13 mouse cellular contexts compared by ENCODE assay signal in genomic region chr3:122624591-122624990, GRCm38 (mm10). TPM values are rescaled to one million over a fixed set of nuclear protein-coding genes. Genes with fewer than 3 reads are reported as not detected.
DNase-seq lines count a peak whose midpoint lies in the region; ATAC-seq and TF ChIP-seq lines count a peak whose summit lies in the region.
"Had no signal": no experiment of that assay in that cellular context is flagged by ENCODE, and none has a peak within 500 bp of the region (broad histone marks: within the 10 kb centered on the region; RNA-seq: fewer than 3 reads in every experiment).

No protein-coding gene starts in this region.

- no peak overlapping the region for H3K4me2 ChIP-seq in embryonic facial prominence, embryonic 14.5 days (ENCODE audit: low read depth, low read length)
- H3K4me2 ChIP-seq in midbrain, postnatal 0 days (ENCODE audit: low read depth, low read length, poor library complexity, severe bottlenecking): no peak overlapping the region
- H3K4me2 ChIP-seq in midbrain, embryonic 11.5 days: no peak overlapping the region
- H3K4me2 ChIP-seq in kidney, postnatal 0 days (ENCODE audit: low read length): no peak overlapping the region
- H3K4me2 ChIP-seq: heart, embryonic 11.5 days had no signal

- TF ChIP-seq CTCF in midbrain, postnatal 0 days (IDR thresholded peaks at IDR 0.05): no peak
- TF ChIP-seq CTCF in kidney, postnatal 0 days (IDR thresholded peaks at IDR 0.05; ENCODE audit: low read depth): no peak
- no peak for TF ChIP-seq CTCF in gastrocnemius, adult 2 months (IDR thresholded peaks at IDR 0.05)

- H3K36me3 ChIP-seq in embryonic facial prominence, embryonic 14.5 days (ENCODE audit: control insufficient read depth, insufficient read depth, low read length): no peaks in the 10 kb centered on the region
- no peaks in the 10 kb centered on the region for H3K36me3 ChIP-seq in embryonic facial prominence, embryonic 10.5 days (replicated peaks)
- no peaks in the 10 kb centered on the region for H3K36me3 ChIP-seq in midbrain, postnatal 0 days (ENCODE audit: insufficient read depth, low read length)
- no peaks in the 10 kb centered on the region for H3K36me3 ChIP-seq in midbrain, embryonic 11.5 days (ENCODE audit: control insufficient read depth, insufficient read depth, low read length)
- no peaks in the 10 kb centered on the region for H3K36me3 ChIP-seq in kidney, postnatal 0 days (ENCODE audit: insufficient read depth, low read length)

- WGBS in embryonic facial prominence, embryonic 14.5 days: 47% methylated on average over 6 of the region's 6 CpGs
- 82% methylated on average over 6 of the region's 6 CpGs for WGBS in embryonic facial prominence, embryonic 10.5 days
- WGBS in midbrain, postnatal 0 days: 50% methylated on average over 6 of the region's 6 CpGs
- 85% methylated on average over 6 of the region's 6 CpGs for WGBS in midbrain, embryonic 11.5 days
- WGBS in kidney, postnatal 0 days: 38% methylated on average over 6 of the region's 6 CpGs

- ATAC-seq in embryonic facial prominence, embryonic 14.5 days (ENCODE audit: low read depth): no peak
- ATAC-seq in midbrain, postnatal 0 days (ENCODE audit: low FRiP score): no peak
- ATAC-seq in midbrain, embryonic 11.5 days (ENCODE audit: low FRiP score): no peak
- no peak for ATAC-seq in kidney, postnatal 0 days (replicated peaks; ENCODE audit: low FRiP score, low read depth)
- ATAC-seq: forebrain, embryonic 16.5 days; Patski had no signal

- H3K27ac ChIP-seq in embryonic facial prominence, embryonic 14.5 days (replicated peaks; ENCODE audit: low read depth, low read length): no peak overlapping the region
- H3K27ac ChIP-seq in embryonic facial prominence, embryonic 10.5 days (replicated peaks): no peak overlapping the region
- no peak overlapping the region for H3K27ac ChIP-seq in midbrain, postnatal 0 days (ENCODE audit: low read depth, low read length)
- no peak overlapping the region for H3K27ac ChIP-seq in midbrain, embryonic 11.5 days (ENCODE audit: low read depth, low read length)
- H3K27ac ChIP-seq in kidney, postnatal 0 days: no peak overlapping the region
- H3K27ac ChIP-seq in gastrocnemius, adult 2 months: no peak overlapping the region

- H3K9ac ChIP-seq in embryonic facial prominence, embryonic 14.5 days (ENCODE audit: low read depth, low read length): no peak overlapping the region
- no peak overlapping the region for H3K9ac ChIP-seq in midbrain, postnatal 0 days (replicated peaks; ENCODE audit: low read length, poor library complexity, severe bottlenecking)
- H3K9ac ChIP-seq in midbrain, embryonic 11.5 days (ENCODE audit: low read length): no peak overlapping the region
- H3K9ac ChIP-seq in kidney, postnatal 0 days (ENCODE audit: low read depth, low read length): no peak overlapping the region

- peak; percentile 63 for DNase-seq in embryonic facial prominence, embryonic 14.5 days (ENCODE audit: low spot score)
- DNase-seq in embryonic facial prominence, embryonic 10.5 days (ENCODE audit: low spot score): no peak
- DNase-seq in midbrain, postnatal 0 days (ENCODE audit: low spot score): peak; percentile 67
- no peak for DNase-seq in midbrain, embryonic 11.5 days (ENCODE audit: low spot score, missing footprints)
- DNase-seq in kidney, postnatal 0 days (ENCODE audit: low spot score): peak; percentile 44
- peak; percentile 85 for DNase-seq in lung, postnatal 36 days
- DNase-seq in gastrocnemius, adult 2 months: no peak
- no peak for DNase-seq in thymus, postnatal 36 days
- DNase-seq: B cell, adult 2 months; liver had no signal

- H3K4me3 ChIP-seq in embryonic facial prominence, embryonic 14.5 days (ENCODE audit: low read depth, low read length): no peak overlapping the region
- no peak overlapping the region for H3K4me3 ChIP-seq in embryonic facial prominence, embryonic 10.5 days
- no peak overlapping the region for H3K4me3 ChIP-seq in midbrain, postnatal 0 days (ENCODE audit: low read depth, low read length)
- H3K4me3 ChIP-seq in midbrain, embryonic 11.5 days (ENCODE audit: low read depth, low read length): no peak overlapping the region
- no peak overlapping the region for H3K4me3 ChIP-seq in kidney, postnatal 0 days (replicated peaks; ENCODE audit: low read depth, low read length)
- H3K4me3 ChIP-seq in gastrocnemius, adult 2 months: no peak overlapping the region

- intact Hi-C loops in gastrocnemius, adult 2 months (cut with DNase I): no loop called here

- no peaks in the 10 kb centered on the region for H3K9me3 ChIP-seq in embryonic facial prominence, embryonic 14.5 days (ENCODE audit: control insufficient read depth, low read length)
- no peaks in the 10 kb centered on the region for H3K9me3 ChIP-seq in embryonic facial prominence, embryonic 10.5 days
- H3K9me3 ChIP-seq in midbrain, postnatal 0 days (ENCODE audit: low read length): no peaks in the 10 kb centered on the region
- no peaks in the 10 kb centered on the region for H3K9me3 ChIP-seq in midbrain, embryonic 11.5 days (ENCODE audit: control insufficient read depth, low read length)
- no peaks in the 10 kb centered on the region for H3K9me3 ChIP-seq in kidney, postnatal 0 days (replicated peaks; ENCODE audit: low read length)

- no peaks in the 10 kb centered on the region for H3K27me3 ChIP-seq in embryonic facial prominence, embryonic 14.5 days (replicated peaks; ENCODE audit: control insufficient read depth, insufficient read depth, low read length)
- no peaks in the 10 kb centered on the region for H3K27me3 ChIP-seq in embryonic facial prominence, embryonic 10.5 days (replicated peaks; ENCODE audit: low read depth, poor library complexity, severe bottlenecking)
- H3K27me3 ChIP-seq in midbrain, postnatal 0 days (ENCODE audit: insufficient read depth, low read length): no peaks in the 10 kb centered on the region
- no peaks in the 10 kb centered on the region for H3K27me3 ChIP-seq in midbrain, embryonic 11.5 days (ENCODE audit: control insufficient read depth, insufficient read depth, low read length)
- no peaks in the 10 kb centered on the region for H3K27me3 ChIP-seq in kidney, postnatal 0 days (ENCODE audit: insufficient read depth, low read length)
- H3K27me3 ChIP-seq: Patski had no signal

- H3K4me1 ChIP-seq in embryonic facial prominence, embryonic 14.5 days (ENCODE audit: control insufficient read depth, insufficient read depth, low read length): peaks cover 10% of the 10 kb centered on the region
- peaks cover 12% of the 10 kb centered on the region for H3K4me1 ChIP-seq in embryonic facial prominence, embryonic 10.5 days
- no peaks in the 10 kb centered on the region for H3K4me1 ChIP-seq in midbrain, postnatal 0 days (ENCODE audit: insufficient read depth, low read length)
- H3K4me1 ChIP-seq in midbrain, embryonic 11.5 days (ENCODE audit: control insufficient read depth, insufficient read depth, low read length): peaks cover 5% of the 10 kb centered on the region
- H3K4me1 ChIP-seq in kidney, postnatal 0 days (replicated peaks; ENCODE audit: insufficient read depth, low read length): peaks cover 6% of the 10 kb centered on the region; the same call in 1 of the 2 replicates

RNA-seq across cellular contexts. Expression of gene Fnbp1l, which starts 5.1 kb away (rescaled TPM):
- polyA plus RNA-seq in embryonic facial prominence, embryonic 14.5 days (2014; fragmentation: Nextera tagmentation; extraction: Ambion mirVana): 36.8 and 44.6 TPM in 2 replicates
- polyA plus RNA-seq in embryonic facial prominence, embryonic 10.5 days (2016; fragmentation: Nextera tagmentation; extraction: Ambion mirVana): 57.7 and 66.4 TPM in 2 replicates
- 135 and 179 TPM in 2 replicates for total RNA-seq in midbrain, postnatal 0 days (2014; rRNA removed)
- 182 and 209 TPM in 2 replicates for polyA plus RNA-seq in midbrain, postnatal 0 days (2015; fragmentation: Nextera tagmentation; extraction: Ambion mirVana)
- 76.8 and 85.8 TPM in 2 replicates for polyA plus RNA-seq in midbrain, embryonic 11.5 days (2014; fragmentation: Nextera tagmentation; extraction: Ambion mirVana)
- polyA plus RNA-seq in kidney, postnatal 0 days (2015; fragmentation: Nextera tagmentation; extraction: Ambion mirVana): 35.5 and 39.9 TPM in 2 replicates
- total RNA-seq in gastrocnemius, adult 2 months (2021): 1 to 10 TPM; 3.6 to 6.9 TPM

Comparison
In these comparisons a context has a peak if more than half of its experiments do, and no peak if none do; other contexts are left out.
1. DNase-seq: peak in embryonic facial prominence, embryonic 14.5 days (single experiment), midbrain, postnatal 0 days (single experiment), kidney, postnatal 0 days (single experiment) and lung, postnatal 36 days (single experiment); none in embryonic facial prominence, embryonic 10.5 days (single experiment), midbrain, embryonic 11.5 days (single experiment), gastrocnemius, adult 2 months (single experiment) and thymus, postnatal 36 days (0 of 2).